Mouse (Mus musculus): ENCODE measurements around the gene Gm45208. TPM values are rescaled to one million over a fixed set of nuclear protein-coding genes. Genes with fewer than 3 reads are reported as not detected.
"Not testable (repeated sequence)": the region's sequence is repeated elsewhere in the genome, so short reads cannot be mapped to it uniquely, and the experiment has no call there.

Gm45208 gene
- not detected for total RNA-seq (2021)
- long read RNA-seq: 0 reads

- peak; percentile 56 to 58 for DNase-seq (ENCODE audit: low spot score in 2 of 2)
These were observed at the start of gene Gm45208 for GRCm38 (mm10) chrX:7721514-7722281. TSS of gene Gm45208 (plus strand) at chrX:7722245.

- no peak for DNase-seq (ENCODE audit: low spot score in 2 of 2)
These were observed 49.3 kb upstream of the Gm45208 start for GRCm38 (mm10) chrX:7672739-7673138.

- no peak for DNase-seq (ENCODE audit: low spot score in 2 of 2)
These were observed 48.3 kb upstream of the Gm45208 start for GRCm38 (mm10) chrX:7673578-7674281.

- peak in 1 of 2 experiments; percentile 32 for DNase-seq (ENCODE audit: low spot score in 2 of 2)
These were observed 47.6 kb upstream of the Gm45208 start for GRCm38 (mm10) chrX:7674284-7675000.

GRCm38 (mm10) chrX:7675001-7675380 lies 47.1 kb upstream of the Gm45208 start:
- no peak for DNase-seq (ENCODE audit: low spot score in 2 of 2)

- DNase-seq (ENCODE audit: low spot score in 2 of 2): no peak
These were observed 43.1 kb upstream of the Gm45208 start for GRCm38 (mm10) chrX:7678986-7679385.

DNA sequence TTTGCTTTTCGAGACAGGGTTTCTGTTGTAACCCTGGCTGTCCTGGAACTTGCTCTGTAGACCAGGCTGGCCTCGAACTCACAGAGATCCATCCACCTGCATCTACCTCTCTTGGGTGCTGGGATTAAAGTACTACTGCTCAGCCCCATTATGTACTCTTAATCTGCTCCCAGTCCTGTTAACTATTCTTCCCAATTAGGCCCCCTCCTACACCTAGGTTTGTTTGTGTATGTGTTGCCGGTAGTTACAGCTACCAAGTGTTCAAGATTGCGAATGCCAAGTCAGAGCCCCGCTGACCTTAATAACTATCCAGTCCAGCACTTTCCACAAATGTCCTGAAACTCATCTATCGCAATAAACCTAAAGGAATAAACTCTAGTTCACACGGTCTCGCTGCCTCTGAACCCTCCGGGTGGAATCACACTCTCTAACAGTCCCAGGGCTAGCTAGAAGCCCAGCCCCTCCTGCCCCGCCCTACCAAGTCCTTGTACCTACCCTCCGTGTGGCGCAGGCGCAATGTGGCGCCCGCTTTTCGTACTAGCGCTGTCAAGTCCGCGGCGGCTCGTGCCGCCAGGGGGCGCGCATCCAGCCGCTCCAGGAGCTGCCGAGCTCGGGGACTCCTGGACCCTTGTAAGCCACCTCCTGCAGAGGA lies 42.5 kb upstream of the Gm45208 start:
- peak; percentile 79 to 86 for DNase-seq (ENCODE audit: low spot score in 2 of 2)

DNA sequence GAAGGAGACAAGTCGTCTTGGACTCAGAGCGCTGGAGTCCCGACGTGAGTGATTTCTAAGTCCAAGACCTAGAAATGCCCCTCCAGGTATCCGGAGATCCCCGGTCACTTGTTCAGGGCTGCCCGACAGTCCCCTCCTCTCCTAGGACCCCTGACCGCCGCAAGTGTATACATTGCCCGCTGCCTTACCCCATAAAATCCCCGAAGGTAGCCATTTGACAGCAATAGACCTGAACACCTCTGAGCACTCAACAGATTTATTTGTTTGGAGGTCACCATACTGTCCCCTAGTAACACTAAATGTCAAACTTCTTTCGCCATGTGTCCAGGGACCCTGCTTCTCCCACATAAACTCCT lies 42.0 kb upstream of the Gm45208 start:
- no peak for DNase-seq (ENCODE audit: low spot score in 2 of 2)

DNA sequence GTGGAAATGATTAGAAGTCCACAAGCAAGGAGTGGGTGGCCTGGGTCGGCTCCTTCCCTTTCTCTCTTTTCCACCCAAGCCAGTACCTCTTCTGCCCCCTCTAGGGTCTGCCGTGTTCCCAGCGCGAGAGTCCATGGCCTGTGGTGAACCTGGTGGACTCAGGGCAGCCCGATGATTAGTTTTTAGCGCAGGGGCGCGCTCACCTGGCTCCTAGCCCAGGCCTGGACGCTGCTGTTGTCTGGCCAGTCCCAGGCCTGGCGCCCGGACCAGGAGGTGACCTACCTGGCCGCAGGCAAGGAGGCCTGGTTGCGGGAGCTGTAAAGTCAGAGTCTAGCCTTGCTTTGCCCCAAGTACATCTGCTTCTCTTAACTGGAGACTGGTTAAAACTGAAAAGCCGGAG lies 41.2 kb upstream of the Gm45208 start, which contains the start of gene Magix:
Gene Magix (minus strand): TSS at position 388 of the 400 bp plus-strand sequence.
- DNase-seq (ENCODE audit: low spot score in 2 of 2): no peak

GRCm38 (mm10) chrX:7688321-7688720 lies 33.7 kb upstream of the Gm45208 start:
- no peak for DNase-seq (ENCODE audit: low spot score in 2 of 2)

DNA sequence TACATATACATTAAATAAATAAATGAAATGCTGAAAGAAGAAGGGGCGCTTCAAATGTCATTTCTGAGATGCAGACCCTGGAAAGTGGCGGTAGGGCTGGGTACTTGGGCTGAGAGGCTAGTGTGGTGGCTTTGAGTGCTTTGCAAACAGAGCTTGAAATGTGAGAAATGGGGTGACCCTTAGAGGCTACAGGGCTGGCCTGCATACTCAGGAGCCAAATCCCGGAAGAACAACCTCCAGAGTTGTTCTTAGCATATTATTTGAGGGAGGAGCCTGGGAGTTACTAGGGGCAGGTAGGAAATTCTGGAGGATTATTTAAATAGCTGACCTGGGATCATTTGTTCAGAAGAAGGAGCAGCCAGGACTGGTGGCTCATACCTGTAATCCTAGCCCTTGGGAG lies 31.6 kb upstream of the Gm45208 start:
- DNase-seq (ENCODE audit: low spot score in 2 of 2): no peak

DNA sequence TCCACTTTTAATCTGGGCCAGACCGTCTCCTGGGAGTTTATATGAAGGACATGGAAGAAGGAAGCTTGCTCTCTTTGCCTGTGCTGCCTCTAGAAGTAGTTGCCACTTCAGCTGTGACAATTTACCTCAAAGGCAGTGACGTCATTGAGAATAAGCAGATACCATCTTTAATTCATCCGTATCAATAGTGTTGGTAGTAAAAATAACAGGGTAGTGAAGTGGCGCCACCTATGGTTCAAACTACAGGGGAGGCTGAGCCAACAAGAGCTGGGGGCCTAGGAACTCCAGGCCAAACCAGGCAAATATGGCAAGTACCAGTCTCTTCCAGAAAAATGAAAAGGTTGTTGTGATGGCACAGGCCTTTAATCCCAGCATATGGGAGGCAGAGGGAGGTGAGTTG lies 29.2 kb upstream of the Gm45208 start:
- DNase-seq (ENCODE audit: low spot score in 2 of 2): no peak

- DNase-seq (ENCODE audit: low spot score in 2 of 2): no peak
These were observed 25.5 kb upstream of the Gm45208 start for GRCm38 (mm10) chrX:7696520-7696919.

DNA sequence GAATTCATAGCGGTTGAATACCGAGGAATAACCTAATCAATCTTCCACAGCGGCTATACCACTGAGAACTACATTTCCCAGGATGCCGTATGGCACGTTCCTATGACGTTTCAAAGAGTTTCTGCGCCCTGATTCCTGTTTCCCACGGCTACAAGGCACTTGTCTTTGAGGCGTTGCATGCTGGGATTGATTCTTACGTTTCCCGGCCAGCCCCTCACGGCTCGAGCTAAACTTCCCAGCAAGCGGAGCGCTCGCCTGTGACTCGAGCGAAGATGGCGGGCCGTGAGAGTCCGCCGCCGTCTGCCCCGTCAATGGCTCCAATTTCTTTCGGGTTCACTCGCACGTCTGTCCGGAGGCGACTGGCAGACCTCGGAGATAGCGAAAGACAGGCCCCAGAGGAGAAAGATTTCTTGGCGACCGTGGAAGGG lies 25.1 kb upstream of the Gm45208 start, which contains the start of gene Gpkow:
Gene Gpkow (plus strand): TSS at position 178 of the 428 bp plus-strand sequence.
- peak; percentile 60 to 73 for DNase-seq (ENCODE audit: low spot score in 2 of 2)

- DNase-seq (ENCODE audit: low spot score in 2 of 2): not testable (repeated sequence)
These were observed 8.3 kb upstream of the Gm45208 start for GRCm38 (mm10) chrX:7713764-7714134.

GRCm38 (mm10) chrX:7714135-7714899 lies 7.7 kb upstream of the Gm45208 start, which contains the start of gene Wdr45:
TSS of gene Wdr45 (plus strand) at chrX:7714333.
- DNase-seq (ENCODE audit: low spot score in 2 of 2): peak; percentile 89 to 91

GRCm38 (mm10) chrX:7716058-7716457 lies 6.0 kb upstream of the Gm45208 start:
- not testable (repeated sequence) for DNase-seq (ENCODE audit: low spot score in 2 of 2)

DNA sequence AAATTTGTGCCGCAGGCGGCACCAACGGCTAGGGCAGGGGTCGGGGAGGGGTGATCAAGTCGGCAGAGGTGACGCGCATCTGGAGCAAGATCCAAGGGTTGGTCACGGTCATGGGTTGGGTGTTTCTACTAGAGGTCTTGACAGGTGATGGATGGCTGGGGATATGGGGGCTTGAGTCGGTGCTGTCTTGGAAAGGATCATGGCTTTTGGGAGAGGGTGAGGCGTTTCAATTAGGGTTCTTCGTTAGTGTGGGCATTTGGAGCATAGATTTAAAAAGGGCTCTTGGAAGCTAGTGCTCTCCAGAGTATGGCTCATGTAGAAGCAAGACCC lies 202 bp downstream of the Gm45208 start:
- DNase-seq (ENCODE audit: low spot score in 2 of 2): no peak

DNA sequence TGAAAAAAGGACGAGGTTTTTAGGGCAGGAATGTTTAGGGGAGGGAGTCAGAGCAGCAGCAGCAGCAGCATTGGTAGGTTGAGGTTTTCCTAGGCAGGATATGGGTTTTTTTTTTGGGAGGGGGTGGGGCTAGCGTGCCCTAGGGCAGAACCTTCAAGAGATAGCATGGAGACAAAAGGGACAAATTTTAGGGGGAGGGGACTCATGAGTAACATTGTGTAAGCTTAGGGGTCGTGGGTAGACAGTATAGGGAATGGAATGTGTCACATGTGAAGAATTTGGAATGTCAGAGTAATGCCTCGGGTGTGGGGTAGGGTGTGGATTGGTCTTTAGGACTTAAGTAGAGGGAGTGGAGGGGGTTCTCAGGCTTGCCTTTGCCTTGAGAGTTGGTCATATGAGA lies 646 bp downstream of the Gm45208 start:
- no peak for DNase-seq (ENCODE audit: low spot score in 2 of 2)

GRCm38 (mm10) chrX:7724135-7724534 lies 2.1 kb downstream of the Gm45208 start:
- DNase-seq (ENCODE audit: low spot score in 2 of 2): no peak

DNA sequence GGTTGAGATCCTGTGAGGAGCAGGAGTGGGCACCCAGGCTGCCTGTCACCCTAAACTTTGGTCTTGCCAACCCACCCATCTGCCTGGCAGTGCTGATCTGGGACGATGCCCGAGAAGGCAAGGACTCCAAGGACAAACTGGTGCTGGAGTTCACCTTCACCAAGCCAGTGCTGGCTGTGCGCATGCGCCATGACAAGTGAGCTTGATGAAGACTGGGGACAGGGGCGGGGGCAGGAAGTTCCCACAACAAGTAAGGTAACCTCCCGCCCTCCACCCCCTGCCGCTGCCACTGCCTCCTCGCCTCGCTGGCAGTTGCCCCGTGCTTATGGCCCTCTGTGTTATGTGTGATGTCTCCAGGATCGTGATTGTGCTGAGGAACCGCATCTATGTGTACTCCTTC lies 3.8 kb downstream of the Gm45208 start:
- DNase-seq (ENCODE audit: low spot score in 2 of 2): no peak

All from layer of hippocampus, postnatal 10 days (tissue).